In the genomic region with DNA sequence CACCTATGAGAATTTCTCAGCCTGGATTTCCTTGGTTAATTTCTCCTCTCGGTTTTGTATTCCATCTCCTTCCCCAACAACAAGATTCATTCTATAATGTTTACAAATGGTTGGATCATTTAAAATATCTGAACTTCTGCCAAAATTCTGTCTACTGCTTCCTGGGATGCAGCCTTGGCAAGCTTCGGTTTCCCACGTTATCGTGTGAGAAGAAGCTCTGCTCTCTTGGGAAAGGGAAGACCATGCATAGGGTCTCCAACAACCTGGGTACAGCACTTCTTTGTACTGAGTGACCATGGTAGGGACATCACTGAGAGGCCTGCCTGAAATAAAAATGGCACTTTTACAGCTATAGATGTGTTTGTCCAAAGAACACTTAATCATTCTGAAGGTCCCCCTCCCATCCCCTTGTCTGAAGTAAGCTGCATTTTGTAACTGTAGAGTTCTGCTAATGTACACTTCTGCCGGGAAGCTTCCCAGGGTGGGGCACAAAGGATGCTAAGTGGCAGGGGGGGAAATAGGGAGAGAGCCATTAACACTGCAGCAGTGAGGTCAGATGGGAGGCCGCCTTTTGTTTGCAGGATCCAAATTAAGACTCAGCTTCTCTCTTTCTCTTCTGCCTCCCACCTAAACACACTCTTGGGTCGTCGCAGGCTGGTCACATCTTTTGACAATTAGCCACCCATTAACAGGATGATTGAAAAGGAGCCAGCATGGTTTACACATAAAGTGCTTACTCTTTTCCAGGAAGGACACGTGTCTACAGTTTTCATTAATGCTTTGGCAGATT, we compare ENCODE assay signal across 14 mouse cellular contexts.
DNase-seq lines count a peak whose midpoint lies in the region; ATAC-seq and TF ChIP-seq lines count a peak whose summit lies in the region.
"Had no signal": no experiment of that assay in that cellular context is flagged by ENCODE, and none has a peak within 500 bp of the region (broad histone marks: within the 10 kb centered on the region; RNA-seq: fewer than 3 reads in every experiment).

No protein-coding gene starts in this region.

- 19% methylated on average over 9 of the region's 9 CpGs for WGBS in lung, embryonic 14.5 days
- 49% methylated on average over 9 of the region's 9 CpGs for WGBS in embryonic facial prominence, embryonic 10.5 days
- 25% methylated on average over 9 of the region's 9 CpGs for WGBS in hindbrain, embryonic 16.5 days
- WGBS in heart, embryonic 11.5 days (ENCODE audit: insufficient replicate concordance) = 58% methylated on average over 9 of the region's 9 CpGs

- peak; percentile 72 for DNase-seq in lung, embryonic 14.5 days
- no peak for DNase-seq in lung, postnatal 36 days
- DNase-seq in ZHBTc4 (ENCODE audit: low read depth, low spot score) = peak; percentile 36
- peak; percentile 15 for DNase-seq in embryonic facial prominence, embryonic 10.5 days (ENCODE audit: low spot score)
- no peak for DNase-seq in gastrocnemius, postnatal 36 days
- DNase-seq: cerebellum, adult 2 months; heart, adult 11 months; kidney, postnatal 10 days; thymus, postnatal 25 days had no signal

- intact Hi-C loops in gastrocnemius, postnatal 36 days (cut with DNase I) = no loop called here

- H3K4me3 ChIP-seq in lung, embryonic 14.5 days (ENCODE audit: low read depth, low read length) = no peak overlapping the region
- H3K4me3 ChIP-seq in embryonic facial prominence, embryonic 10.5 days = no peak overlapping the region
- H3K4me3 ChIP-seq in hindbrain, embryonic 16.5 days (ENCODE audit: low read length) = no peak overlapping the region
- H3K4me3 ChIP-seq in heart, embryonic 11.5 days (ENCODE audit: low read depth, low read length) = no peak overlapping the region
- H3K4me3 ChIP-seq: liver, embryonic 12.5 days; stomach, embryonic 15.5 days had no signal

- peak; percentile 71; the same call in 1 of the 2 replicates for ATAC-seq in lung, embryonic 14.5 days (ENCODE audit: insufficient read depth)
- 0 out of 2 replicates have a peak, but pooled peaks have one; percentile 45 for ATAC-seq in hindbrain, embryonic 16.5 days
- no peak for ATAC-seq in heart, embryonic 11.5 days (replicated peaks; ENCODE audit: insufficient number of reproducible peaks, low FRiP score, low TSS enrichment)
- ATAC-seq: inflammation-experienced regulatory T-cells, adult 6 months; liver, embryonic 12.5 days had no signal

- no peaks in the 10 kb centered on the region for H3K9me3 ChIP-seq in lung, embryonic 14.5 days (ENCODE audit: low read depth, low read length)
- H3K9me3 ChIP-seq in embryonic facial prominence, embryonic 10.5 days = no peaks in the 10 kb centered on the region
- no peaks in the 10 kb centered on the region for H3K9me3 ChIP-seq in hindbrain, embryonic 16.5 days (ENCODE audit: control insufficient read depth, low read length)
- no peaks in the 10 kb centered on the region for H3K9me3 ChIP-seq in heart, embryonic 11.5 days (replicated peaks; ENCODE audit: control insufficient read depth, low read length)
- H3K9me3 ChIP-seq: liver, embryonic 12.5 days; stomach, embryonic 15.5 days had no signal

- H3K36me3 ChIP-seq in lung, embryonic 14.5 days (ENCODE audit: insufficient read depth) = no peaks in the 10 kb centered on the region
- H3K36me3 ChIP-seq in embryonic facial prominence, embryonic 10.5 days (replicated peaks) = no peaks in the 10 kb centered on the region
- no peaks in the 10 kb centered on the region for H3K36me3 ChIP-seq in hindbrain, embryonic 16.5 days (ENCODE audit: control insufficient read depth, insufficient read depth, low read length)
- H3K36me3 ChIP-seq in heart, embryonic 11.5 days (ENCODE audit: control insufficient read depth, insufficient read depth, low read length) = no peaks in the 10 kb centered on the region
- H3K36me3 ChIP-seq: liver, embryonic 12.5 days; stomach, embryonic 15.5 days had no signal

- H3K27ac ChIP-seq in lung, embryonic 14.5 days (ENCODE audit: low read depth) = peak overlapping the region; percentile 16; the same call in 1 of the 2 replicates
- H3K27ac ChIP-seq in embryonic facial prominence, embryonic 10.5 days (replicated peaks) = no peak overlapping the region
- H3K27ac ChIP-seq in hindbrain, embryonic 16.5 days (ENCODE audit: low read depth, low read length) = no peak overlapping the region
- no peak overlapping the region for H3K27ac ChIP-seq in heart, embryonic 11.5 days (ENCODE audit: low read depth, low read length)
- H3K27ac ChIP-seq: liver, embryonic 12.5 days; stomach, embryonic 15.5 days had no signal

- no peak overlapping the region for H3K9ac ChIP-seq in lung, embryonic 14.5 days
- H3K9ac ChIP-seq in hindbrain, embryonic 16.5 days (ENCODE audit: low read depth, low read length) = no peak overlapping the region
- no peak overlapping the region for H3K9ac ChIP-seq in heart, embryonic 11.5 days (ENCODE audit: low read depth, low read length)
- H3K9ac ChIP-seq: liver, embryonic 12.5 days; stomach, embryonic 15.5 days had no signal

- no peak overlapping the region for H3K4me2 ChIP-seq in lung, embryonic 14.5 days
- H3K4me2 ChIP-seq in hindbrain, embryonic 16.5 days (ENCODE audit: low read length) = no peak overlapping the region
- no peak overlapping the region for H3K4me2 ChIP-seq in heart, embryonic 11.5 days
- H3K4me2 ChIP-seq: liver, embryonic 12.5 days; stomach, embryonic 15.5 days had no signal

- H3K27me3 ChIP-seq in lung, embryonic 14.5 days (ENCODE audit: insufficient read depth, low read length) = no peaks in the 10 kb centered on the region
- no peaks in the 10 kb centered on the region for H3K27me3 ChIP-seq in embryonic facial prominence, embryonic 10.5 days (replicated peaks; ENCODE audit: low read depth, poor library complexity, severe bottlenecking)
- H3K27me3 ChIP-seq in hindbrain, embryonic 16.5 days (replicated peaks; ENCODE audit: control insufficient read depth, insufficient read depth, low read length) = no peaks in the 10 kb centered on the region
- no peaks in the 10 kb centered on the region for H3K27me3 ChIP-seq in heart, embryonic 11.5 days (ENCODE audit: control insufficient read depth, insufficient read depth, low read length)
- H3K27me3 ChIP-seq: liver, embryonic 12.5 days; stomach, embryonic 15.5 days had no signal

- peaks cover 10% of the 10 kb centered on the region for H3K4me1 ChIP-seq in lung, embryonic 14.5 days (ENCODE audit: insufficient read depth)
- H3K4me1 ChIP-seq in embryonic facial prominence, embryonic 10.5 days = peaks cover 6% of the 10 kb centered on the region
- peaks cover 4% of the 10 kb centered on the region; the same call in 1 of the 2 replicates for H3K4me1 ChIP-seq in hindbrain, embryonic 16.5 days (ENCODE audit: control insufficient read depth, insufficient read depth, low read depth, low read length)
- no peaks in the 10 kb centered on the region for H3K4me1 ChIP-seq in heart, embryonic 11.5 days (ENCODE audit: control insufficient read depth, insufficient read depth, low read length)
- H3K4me1 ChIP-seq: stomach, embryonic 15.5 days had no signal

- no peak for TF ChIP-seq CTCF in lung, embryonic 14.5 days (IDR thresholded peaks at IDR 0.05; ENCODE audit: low read depth)

Comparison
In these comparisons a context has a peak if more than half of its experiments do, and no peak if none do; other contexts are left out.
1. DNase-seq: peak in lung, embryonic 14.5 days (single experiment), ZHBTc4 (single experiment) and embryonic facial prominence, embryonic 10.5 days (single experiment); none in lung, postnatal 36 days (single experiment) and gastrocnemius, postnatal 36 days (0 of 2).